Mouse (Mus musculus) ES-Bruce4 (cell line): ENCODE measurements at regions not wholly inside any gene's neighbourhood (a gene's known extent, or its start where the extent isn't known, plus 50 kb on each side); places are given as distances from the start of the nearest gene placed in this dataset.

ENCODE experiments used
- EP300 ChIP-seq: IDR thresholded peaks from 2 replicates; pipeline ENCODE4 v1.6.1; 2011; ENCODE audit warnings: low read depth, low read length; ENCODE audit not compliant: insufficient read depth
- POLR2A ChIP-seq: IDR thresholded peaks from one replicate; pipeline ENCODE4 v1.8.1; 2011; ENCODE audit warnings: low read length; ENCODE audit not compliant: insufficient read depth

DNA sequence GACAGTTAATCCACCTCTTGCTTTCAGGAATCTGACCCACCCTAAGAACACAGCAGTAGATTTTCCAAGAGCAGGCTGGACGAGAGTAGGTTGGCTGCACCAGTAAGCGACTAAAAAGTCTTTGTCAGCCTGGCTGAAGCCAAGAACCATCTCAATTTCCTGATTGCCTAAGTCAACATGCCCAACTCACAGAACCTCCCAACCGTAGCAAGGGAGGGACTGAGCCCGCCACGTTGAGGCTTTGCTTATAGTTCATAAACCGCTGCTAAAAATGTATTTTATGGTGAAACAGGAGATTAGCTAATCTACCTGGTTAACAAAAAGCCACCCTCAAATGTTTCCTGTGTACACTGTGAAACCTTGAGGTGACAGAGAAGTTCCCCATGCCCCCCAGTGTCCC, 115.4 kb upstream of the Tbl1xr1 start:
- TF ChIP-seq EP300, result no peak
- TF ChIP-seq POLR2A, result no peak
